Mouse (Mus musculus) spleen, adult 2 months (tissue): ENCODE measurements around the gene Gabbr2.

Experiments
- CTCF ChIP-seq: fragments of 200-500 bp; IDR thresholded peaks from 2 replicates; pipeline ENCODE4 v1.5.1; 2011; ENCODE audit warnings: mild to moderate bottlenecking, inconsistent platforms; ENCODE audit not compliant: insufficient read depth, insufficient read length, insufficient replicate concordance; ENCODE audit errors: extremely low read depth
- POLR2A ChIP-seq: fragments of 200-500 bp; IDR thresholded peaks from 2 replicates; pipeline ENCODE4 v1.6.1; 2011; ENCODE audit warnings: low read depth, low read length, inconsistent platforms

- no peak for TF ChIP-seq POLR2A
- no peak for TF ChIP-seq CTCF
Measured at GRCm38 (mm10) chr4:46867779-46868178, 123.9 kb downstream of the Gabbr2 start.
